Mouse (Mus musculus): Measurements from ENCODE around the gene Alyref.

DNA sequence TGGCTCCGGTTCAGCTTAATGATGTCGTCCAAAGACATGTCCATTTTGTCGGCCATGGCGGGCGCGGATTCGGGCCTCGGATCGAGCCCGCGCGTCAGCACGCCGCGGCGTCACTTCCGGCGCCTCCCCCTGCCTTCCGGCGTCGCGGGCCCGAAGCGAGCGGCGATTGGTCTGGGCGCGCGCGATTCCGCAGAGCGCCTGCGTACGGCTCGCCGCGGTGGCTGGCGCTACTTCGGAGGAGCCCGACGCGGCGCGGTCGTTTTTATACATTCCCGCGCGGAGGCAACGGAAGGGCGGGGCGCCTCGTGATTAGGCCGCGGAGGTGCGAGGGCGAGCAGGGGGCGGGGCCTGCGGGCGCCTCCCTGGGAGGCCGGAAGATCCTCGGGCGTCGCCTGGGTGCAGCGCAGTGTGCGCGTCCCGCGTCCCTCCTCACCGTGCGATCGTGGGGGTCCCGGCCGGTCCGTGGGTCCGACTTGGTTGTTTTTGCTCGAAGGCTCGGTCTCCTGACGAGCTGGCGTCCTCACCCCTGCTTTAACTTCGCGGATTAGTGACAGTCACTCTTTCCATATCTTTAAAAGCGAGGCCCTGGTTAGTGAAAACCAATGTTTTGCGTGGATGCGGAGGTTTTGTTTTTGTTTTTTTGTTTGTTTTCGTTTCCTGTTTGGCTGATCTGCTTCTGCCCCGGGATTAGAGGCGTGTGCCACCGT lies at the start of gene Alyref, which contains the start of gene Anapc11:
- no peak for TF ChIP-seq TAL1 (IDR thresholded peaks at IDR 0.05; ENCODE audit: low read length)
- TF ChIP-seq GATA1 (IDR thresholded peaks at IDR 0.05; ENCODE audit: low read length), result no peak

All from erythroblast, embryonic 14.5 days (primary cell).